Mouse (Mus musculus) myocyte (in vitro differentiated cells): ENCODE data around the gene Gm572. TPM values are rescaled to one million over a fixed set of nuclear protein-coding genes. Genes with fewer than 3 reads are reported as not detected.

Experiments used
- H3K27me3 ChIP-seq: one replicate; pipeline ENCODE4 v1.6.1; 2011; ENCODE audit not compliant: control insufficient read depth, insufficient read depth, insufficient read length
- H3K36me3 ChIP-seq: one replicate; pipeline ENCODE4 v1.6.1; 2011; ENCODE audit not compliant: control insufficient read depth, insufficient read depth
- H3K4me2 ChIP-seq: one replicate; pipeline ENCODE4 v1.6.1; 2011; ENCODE audit warnings: low read depth, control low read depth
- H3K4me3 ChIP-seq: one replicate; pipeline ENCODE4 v1.5.1; 2011; ENCODE audit warnings: mild to moderate bottlenecking, control low read depth, moderate library complexity
- H3K79me2 ChIP-seq: one replicate; pipeline ENCODE4 v1.6.1; 2011; ENCODE audit not compliant: control insufficient read depth, insufficient read depth
- H3ac ChIP-seq: one replicate; pipeline ENCODE4 v1.6.1; 2011; ENCODE audit not compliant: control insufficient read depth, insufficient read length
- CEBPB ChIP-seq: IDR thresholded peaks from 2 replicates; pipeline ENCODE4 v1.6.1; 2011; ENCODE audit warnings: mild to moderate bottlenecking, moderate library complexity; ENCODE audit not compliant: poor library complexity, insufficient read depth, severe bottlenecking
- E2F4 ChIP-seq: IDR thresholded peaks from one replicate; pipeline ENCODE4 v1.6.1; 2011; ENCODE audit warnings: mild to moderate bottlenecking, control low read depth, moderate library complexity; ENCODE audit not compliant: insufficient read depth
- MAX ChIP-seq: IDR thresholded peaks from one replicate; pipeline ENCODE4 v1.6.1; 2011; ENCODE audit warnings: low read depth, mild to moderate bottlenecking, control low read depth
- MYOD1 ChIP-seq, 3 experiments: IDR thresholded peaks; one replicate each; pipeline ENCODE4 v1.6.1; 2011; ENCODE audit warnings: control low read depth in 2 of 3, low read depth in 2 of 3, mild to moderate bottlenecking in 2 of 3, moderate library complexity in 1 of 3; ENCODE audit not compliant: insufficient read length in 2 of 3, control insufficient read depth in 1 of 3
- MYOG ChIP-seq, 3 experiments: IDR thresholded peaks; one replicate each; pipeline ENCODE4 v1.6.1; 2011; ENCODE audit warnings: control low read depth in 2 of 3, low read depth in 2 of 3, mild to moderate bottlenecking in 2 of 3; ENCODE audit not compliant: insufficient read length in 2 of 3, control insufficient read depth in 1 of 3, insufficient read depth in 1 of 3
- POLR2A ChIP-seq: IDR thresholded peaks from one replicate; pipeline ENCODE4 v1.6.1; 2011; ENCODE audit warnings: low read depth, mild to moderate bottlenecking, control low read depth, moderate library complexity; ENCODE audit not compliant: insufficient read length
- POLR2AphosphoS2 ChIP-seq: IDR thresholded peaks from one replicate; pipeline ENCODE4 v1.6.1; 2011; ENCODE audit warnings: low read depth, control low read depth; ENCODE audit not compliant: insufficient read length
- REST ChIP-seq: IDR thresholded peaks from one replicate; pipeline ENCODE4 v1.6.1; 2011; ENCODE audit warnings: mild to moderate bottlenecking, control low read depth, moderate library complexity; ENCODE audit not compliant: insufficient read depth, insufficient read length
- SRF ChIP-seq: IDR thresholded peaks from one replicate; pipeline ENCODE4 v1.6.1; 2011; ENCODE audit warnings: low read depth; ENCODE audit not compliant: control insufficient read depth, insufficient read length
- TCF12 ChIP-seq: IDR thresholded peaks from one replicate; pipeline ENCODE4 v1.6.1; 2011; ENCODE audit warnings: mild to moderate bottlenecking, control low read depth; ENCODE audit not compliant: poor library complexity, insufficient read depth, severe bottlenecking
- TCF3 ChIP-seq: IDR thresholded peaks from one replicate; pipeline ENCODE4 v1.6.1; 2011; ENCODE audit warnings: low read depth, control low read depth; ENCODE audit not compliant: insufficient read length
- USF1 ChIP-seq: IDR thresholded peaks from one replicate; pipeline ENCODE4 v1.6.1; 2011; ENCODE audit warnings: low read depth, mild to moderate bottlenecking, control low read depth, moderate library complexity
- polyA plus RNA-seq: library from polyadenylated mRNA; unstranded; fragments of >200 nt; fragmentation: generic; extraction: Trizol; gene quantifications from one replicate; pipeline ENCODE4 v1.2.1, GENCODE M21; 2012; ENCODE audit warnings: missing spikeins

The Gm572 gene
- polyA plus RNA-seq, 1 experiment = 0.16 TPM

- Histone ChIP-seq H3K4me3 (no peak overlapping the region), H3K79me2 (no peaks in the 10 kb centered on the region), H3K4me2 (no peak overlapping the region), H3K27me3 (peaks cover 48% of the 10 kb centered on the region), H3ac (no peak overlapping the region), H3K36me3 (no peaks in the 10 kb centered on the region)
- TF ChIP-seq TCF3 = no peak
- no peak for TF ChIP-seq CEBPB
- TF ChIP-seq MYOD1 (IDR thresholded peaks at IDR 0.05; ENCODE audit: control insufficient read depth in 1 of 3, insufficient read length in 2 of 3, low read depth in 2 of 3) = no peak
- no peak for TF ChIP-seq E2F4
- TF ChIP-seq MAX = no peak
- TF ChIP-seq POLR2AphosphoS2 = no peak
- no peak for TF ChIP-seq POLR2A
- no peak for TF ChIP-seq REST
- no peak for TF ChIP-seq MYOG (IDR thresholded peaks at IDR 0.05; ENCODE audit: control insufficient read depth in 1 of 3, insufficient read depth in 1 of 3, insufficient read length in 2 of 3, low read depth in 2 of 3)
- no peak for TF ChIP-seq USF1
Observed at GRCm38 (mm10) chr4:148663326-148663725, 20.2 kb downstream of the Gm572 start.

GRCm38 (mm10) chr4:148664021-148664420 lies 20.9 kb downstream of the Gm572 start:
- Histone ChIP-seq H3K27me3 (peaks cover 48% of the 10 kb centered on the region), H3K4me2 (no peak overlapping the region), H3K4me3 (no peak overlapping the region), H3K36me3 (no peaks in the 10 kb centered on the region), H3K79me2 (no peaks in the 10 kb centered on the region), H3ac (no peak overlapping the region)
- TF ChIP-seq REST = no peak
- TF ChIP-seq POLR2AphosphoS2 = no peak
- TF ChIP-seq CEBPB = no peak
- no peak for TF ChIP-seq TCF12
- TF ChIP-seq SRF = no peak
- no peak for TF ChIP-seq POLR2A
- TF ChIP-seq USF1 = no peak
- TF ChIP-seq MYOD1 (IDR thresholded peaks at IDR 0.05; ENCODE audit: control insufficient read depth in 1 of 3, insufficient read length in 2 of 3, low read depth in 2 of 3) = no peak
- TF ChIP-seq MYOG (IDR thresholded peaks at IDR 0.05; ENCODE audit: control insufficient read depth in 1 of 3, insufficient read depth in 1 of 3, insufficient read length in 2 of 3, low read depth in 2 of 3) = no peak
- no peak for TF ChIP-seq MAX
- no peak for TF ChIP-seq TCF3
- TF ChIP-seq E2F4 = no peak

- H3K4me3 ChIP-seq = no peak overlapping the region
Observed at GRCm38 (mm10) chr4:148667006-148667755, 24.1 kb downstream of the Gm572 start.

GRCm38 (mm10) chr4:148671230-148671947 lies 28.3 kb downstream of the Gm572 start:
- Histone ChIP-seq H3K4me2 (no peak overlapping the region), H3K36me3 (no peaks in the 10 kb centered on the region), H3ac (no peak overlapping the region), H3K27me3 (peaks cover 16% of the 10 kb centered on the region), H3K79me2 (no peaks in the 10 kb centered on the region), H3K4me3 (no peak overlapping the region)
- TF ChIP-seq CEBPB (no peak), MYOD1 (IDR thresholded peaks at IDR 0.05; ENCODE audit: control insufficient read depth in 1 of 3, insufficient read length in 2 of 3, low read depth in 2 of 3) (no peak), SRF (no peak), POLR2AphosphoS2 (no peak), E2F4 (no peak), TCF12 (no peak), POLR2A (no peak), REST (no peak)

More at GRCm38 (mm10) chr4:148667006-148667755, 24.1 kb downstream of the Gm572 start:
- Histone ChIP-seq H3ac (no peak overlapping the region), H3K27me3 (peaks cover 34% of the 10 kb centered on the region), H3K4me2 (peak overlapping the region; percentile 27), H3K79me2 (no peaks in the 10 kb centered on the region), H3K36me3 (no peaks in the 10 kb centered on the region)
- peak; percentile 16 for TF ChIP-seq USF1
- no peak for TF ChIP-seq POLR2A

- no peaks in the 10 kb centered on the region for H3K36me3 ChIP-seq
- no peaks in the 10 kb centered on the region for H3K27me3 ChIP-seq
- TF ChIP-seq TCF12 = no peak
- no peak for TF ChIP-seq MYOD1 (IDR thresholded peaks at IDR 0.05; ENCODE audit: control insufficient read depth in 1 of 3, insufficient read length in 2 of 3, low read depth in 2 of 3)
- TF ChIP-seq TCF3 = no peak
- no peak for TF ChIP-seq MYOG (IDR thresholded peaks at IDR 0.05; ENCODE audit: control insufficient read depth in 1 of 3, insufficient read depth in 1 of 3, insufficient read length in 2 of 3, low read depth in 2 of 3)
- no peak for TF ChIP-seq E2F4
- no peak for TF ChIP-seq POLR2A
- TF ChIP-seq MAX = no peak
- no peak for TF ChIP-seq POLR2AphosphoS2
- no peak for TF ChIP-seq CEBPB
- TF ChIP-seq SRF = no peak
- no peak for TF ChIP-seq REST
- TF ChIP-seq USF1 = no peak
- no peak overlapping the region for H3K4me3 ChIP-seq
- H3ac ChIP-seq = no peak overlapping the region
- no peaks in the 10 kb centered on the region for H3K79me2 ChIP-seq
- H3K4me2 ChIP-seq = no peak overlapping the region
Observed at GRCm38 (mm10) chr4:148675043-148675442, 31.9 kb downstream of the Gm572 start.
